Mouse (Mus musculus): ENCODE data around the gene Sh3kbp1.

DNA sequence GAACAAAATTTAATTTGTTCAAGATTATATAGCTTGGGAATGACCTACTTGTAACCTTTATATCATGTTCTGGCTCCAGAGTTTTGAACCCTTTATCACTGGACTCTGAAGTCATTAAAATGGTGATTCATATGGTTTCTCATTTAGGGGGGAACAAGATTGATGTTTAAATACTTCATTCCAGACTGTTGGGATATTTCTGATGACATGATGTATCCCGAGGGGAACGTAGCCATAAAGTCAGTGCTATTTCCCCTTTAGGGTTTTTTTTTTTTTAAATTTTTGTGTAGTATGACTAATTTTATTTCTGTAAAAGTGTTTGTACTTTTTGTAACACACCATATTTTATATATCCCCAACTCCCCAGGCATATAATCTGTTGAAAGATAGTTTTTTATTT lies 212.7 kb downstream of the Sh3kbp1 start:
- TF ChIP-seq POLR2A (IDR thresholded peaks at IDR 0.05; ENCODE audit: low read depth, low read length) (no peak), CTCF (IDR thresholded peaks at IDR 0.05; ENCODE audit: borderline replicate concordance, insufficient read depth, low read length) (no peak)

Measured in embryonic fibroblast, embryonic 13.5 days (primary cell).